Mouse (Mus musculus): ENCODE results near the gene Klhl21. TPM values are rescaled to one million over a fixed set of nuclear protein-coding genes. Genes with fewer than 3 reads are reported as not detected.

The Klhl21 gene
- polyA plus RNA-seq, 1 experiment from 2014 or later: 5.3 TPM

GRCm38 (mm10) chr4:152011171-152011760 is 2.7 kb downstream of the Klhl21 start:
- WGBS: 66% methylated on average over 8 of the region's 8 CpGs
- H3K4me3 ChIP-seq (ENCODE audit: low read depth, low read length): peak overlapping the region; percentile 72; the same call in 1 of the 2 replicates
- H3K27me3 ChIP-seq (replicated peaks; ENCODE audit: control insufficient read depth, insufficient read depth, low read length): no peaks in the 10 kb centered on the region
- H3K4me2 ChIP-seq (replicated peaks; ENCODE audit: low read depth): peak overlapping the region; percentile 100
- no peaks in the 10 kb centered on the region for H3K9me3 ChIP-seq (ENCODE audit: control insufficient read depth)
- H3K27ac ChIP-seq (ENCODE audit: low read depth, low read length): peak overlapping the region; percentile 41; the same call in 1 of the 2 replicates
- peaks cover 8% of the 10 kb centered on the region for H3K4me1 ChIP-seq (replicated peaks; ENCODE audit: control insufficient read depth, insufficient read depth, low read length)
- no peak for TF ChIP-seq CTCF (IDR thresholded peaks at IDR 0.05; ENCODE audit: low read depth)
- ATAC-seq: no peak
- peaks cover 15% of the 10 kb centered on the region for H3K36me3 ChIP-seq (ENCODE audit: control insufficient read depth, insufficient read depth)
- peak overlapping the region; percentile 37; the same call in 1 of the 2 replicates for H3K9ac ChIP-seq (ENCODE audit: low read depth, low read length)

GRCm38 (mm10) chr4:152012109-152012508 is 3.5 kb downstream of the Klhl21 start:
- H3K4me1 ChIP-seq (replicated peaks; ENCODE audit: control insufficient read depth, insufficient read depth, low read length): peaks cover 8% of the 10 kb centered on the region
- no peaks in the 10 kb centered on the region for H3K9me3 ChIP-seq (ENCODE audit: control insufficient read depth)
- H3K27ac ChIP-seq (ENCODE audit: low read depth, low read length): no peak overlapping the region
- peaks cover 15% of the 10 kb centered on the region for H3K36me3 ChIP-seq (ENCODE audit: control insufficient read depth, insufficient read depth)
- TF ChIP-seq CTCF (IDR thresholded peaks at IDR 0.05; ENCODE audit: low read depth): no peak
- no peak overlapping the region for H3K4me2 ChIP-seq (replicated peaks; ENCODE audit: low read depth)
- ATAC-seq: no peak
- H3K27me3 ChIP-seq (replicated peaks; ENCODE audit: control insufficient read depth, insufficient read depth, low read length): no peaks in the 10 kb centered on the region
- WGBS: 88% methylated on average over 16 of the region's 16 CpGs
- H3K4me3 ChIP-seq (ENCODE audit: low read depth, low read length): no peak overlapping the region
- no peak overlapping the region for H3K9ac ChIP-seq (ENCODE audit: low read depth, low read length)

- no peak for ATAC-seq
- no peak overlapping the region for H3K4me2 ChIP-seq (replicated peaks; ENCODE audit: low read depth)
- H3K4me3 ChIP-seq (ENCODE audit: low read depth, low read length): no peak overlapping the region
- no peak for TF ChIP-seq CTCF (IDR thresholded peaks at IDR 0.05; ENCODE audit: low read depth)
- WGBS: 81% methylated on average over 12 of the region's 12 CpGs
- no peaks in the 10 kb centered on the region for H3K9me3 ChIP-seq (ENCODE audit: control insufficient read depth)
- H3K9ac ChIP-seq (ENCODE audit: low read depth, low read length): no peak overlapping the region
- no peak overlapping the region for H3K27ac ChIP-seq (ENCODE audit: low read depth, low read length)
- H3K36me3 ChIP-seq (ENCODE audit: control insufficient read depth, insufficient read depth): peaks cover 15% of the 10 kb centered on the region
- peaks cover 8% of the 10 kb centered on the region; the same call in 1 of the 2 replicates for H3K4me1 ChIP-seq (replicated peaks; ENCODE audit: control insufficient read depth, insufficient read depth, low read length)
- no peaks in the 10 kb centered on the region for H3K27me3 ChIP-seq (replicated peaks; ENCODE audit: control insufficient read depth, insufficient read depth, low read length)
Observed at GRCm38 (mm10) chr4:152013036-152013813, 4.6 kb downstream of the Klhl21 start.

GRCm38 (mm10) chr4:152019073-152019472 is 10.5 kb downstream of the Klhl21 start:
- WGBS: 89% methylated on average over 6 of the region's 6 CpGs
- H3K9ac ChIP-seq (ENCODE audit: low read depth, low read length): no peak overlapping the region
- H3K4me3 ChIP-seq (ENCODE audit: low read depth, low read length): no peak overlapping the region
- H3K36me3 ChIP-seq (ENCODE audit: control insufficient read depth, insufficient read depth): peaks cover 50% of the 10 kb centered on the region
- no peak overlapping the region for H3K4me2 ChIP-seq (replicated peaks; ENCODE audit: low read depth)
- no peaks in the 10 kb centered on the region for H3K27me3 ChIP-seq (replicated peaks; ENCODE audit: control insufficient read depth, insufficient read depth, low read length)
- no peak for TF ChIP-seq CTCF (IDR thresholded peaks at IDR 0.05; ENCODE audit: low read depth)
- H3K4me1 ChIP-seq (replicated peaks; ENCODE audit: control insufficient read depth, insufficient read depth, low read length): no peaks in the 10 kb centered on the region
- no peaks in the 10 kb centered on the region for H3K9me3 ChIP-seq (ENCODE audit: control insufficient read depth)
- no peak overlapping the region for H3K27ac ChIP-seq (ENCODE audit: low read depth, low read length)
- ATAC-seq: no peak

- no peak overlapping the region for H3K27ac ChIP-seq (ENCODE audit: low read depth, low read length)
- no peak overlapping the region for H3K4me3 ChIP-seq (ENCODE audit: low read depth, low read length)
- H3K9me3 ChIP-seq (ENCODE audit: control insufficient read depth): no peaks in the 10 kb centered on the region
- TF ChIP-seq CTCF (IDR thresholded peaks at IDR 0.05; ENCODE audit: low read depth): no peak
- no peaks in the 10 kb centered on the region for H3K27me3 ChIP-seq (replicated peaks; ENCODE audit: control insufficient read depth, insufficient read depth, low read length)
- WGBS: 92% methylated on average over 21 of the region's 21 CpGs
- no peak for ATAC-seq
- no peak overlapping the region for H3K9ac ChIP-seq (ENCODE audit: low read depth, low read length)
- H3K36me3 ChIP-seq (ENCODE audit: control insufficient read depth, insufficient read depth): peaks cover 51% of the 10 kb centered on the region
- H3K4me1 ChIP-seq (replicated peaks; ENCODE audit: control insufficient read depth, insufficient read depth, low read length): no peaks in the 10 kb centered on the region
- no peak overlapping the region for H3K4me2 ChIP-seq (replicated peaks; ENCODE audit: low read depth)
Observed at GRCm38 (mm10) chr4:152020024-152020423, 11.4 kb downstream of the Klhl21 start.

- no peaks in the 10 kb centered on the region for H3K9me3 ChIP-seq (ENCODE audit: control insufficient read depth)
- no peaks in the 10 kb centered on the region for H3K27me3 ChIP-seq (replicated peaks; ENCODE audit: control insufficient read depth, insufficient read depth, low read length)
- WGBS: 75% methylated on average over 12 of the region's 12 CpGs
- no peak overlapping the region for H3K4me3 ChIP-seq (ENCODE audit: low read depth, low read length)
- ATAC-seq: no peak
- H3K4me2 ChIP-seq (replicated peaks; ENCODE audit: low read depth): no peak overlapping the region
- no peak overlapping the region for H3K9ac ChIP-seq (ENCODE audit: low read depth, low read length)
- peaks cover 5% of the 10 kb centered on the region for H3K4me1 ChIP-seq (replicated peaks; ENCODE audit: control insufficient read depth, insufficient read depth, low read length)
- H3K36me3 ChIP-seq (ENCODE audit: control insufficient read depth, insufficient read depth): peaks cover 49% of the 10 kb centered on the region
- no peak overlapping the region for H3K27ac ChIP-seq (ENCODE audit: low read depth, low read length)
- peak; percentile 31; the same call in 1 of the 2 replicates for TF ChIP-seq CTCF (IDR thresholded peaks at IDR 0.05; ENCODE audit: low read depth)
Observed at GRCm38 (mm10) chr4:152021568-152022097, 13.0 kb downstream of the Klhl21 start.
